Mouse (Mus musculus): ENCODE data around the gene Srxn1. TPM values are rescaled to one million over a fixed set of nuclear protein-coding genes. Genes with fewer than 3 reads are reported as not detected.

Gene Srxn1
- total RNA-seq, 4 experiments from 2014 or later: 65.7 to 77.7 (median 72.6) TPM

DNA sequence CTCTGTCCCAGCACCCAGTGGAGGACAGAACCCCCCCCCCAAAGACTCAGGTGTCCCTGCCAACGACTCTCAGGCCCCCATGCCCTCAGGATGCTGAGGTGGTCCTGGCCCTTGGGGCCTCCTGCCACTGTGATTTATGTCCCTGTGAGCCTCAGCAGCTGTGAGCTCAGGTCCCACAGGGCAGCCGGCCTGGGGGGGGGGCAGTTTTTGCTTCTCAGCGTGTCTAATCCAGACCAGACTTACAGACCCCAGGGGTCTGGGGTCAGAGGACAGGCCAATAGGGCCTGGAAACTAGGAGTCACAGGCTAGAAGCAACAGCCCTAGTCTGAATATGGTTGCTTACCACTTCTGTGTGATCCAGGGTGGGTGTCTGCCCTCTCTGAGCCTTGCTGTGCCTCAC lies 48.0 kb downstream of the Srxn1 start:
- no peak for DNase-seq (ENCODE audit: low spot score in 2 of 2)

GRCm38 (mm10) chr2:152155414-152156208 lies 50.3 kb downstream of the Srxn1 start:
- no peak for DNase-seq (ENCODE audit: low spot score in 2 of 2)

DNA sequence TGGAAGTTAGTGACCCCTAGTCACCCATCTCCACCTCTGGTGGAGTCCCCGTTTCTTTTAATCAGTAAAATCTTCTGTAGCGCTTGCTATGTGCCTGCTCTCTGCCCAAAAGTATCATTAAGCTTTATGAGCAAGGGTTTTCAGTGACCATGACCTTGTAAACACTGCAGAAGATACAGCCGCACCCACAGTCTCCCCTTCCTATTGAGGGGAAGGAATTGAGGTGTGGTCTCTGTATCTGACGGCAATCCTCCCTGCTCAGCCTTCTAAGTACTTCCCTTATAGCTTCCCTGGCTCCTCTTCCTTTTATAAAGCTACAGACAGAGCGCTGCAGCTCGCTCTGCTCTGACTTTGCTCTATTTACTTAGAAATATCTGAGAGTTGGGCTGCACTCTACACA lies 51.2 kb downstream of the Srxn1 start:
- no peak for DNase-seq (ENCODE audit: low spot score in 2 of 2)

- DNase-seq (ENCODE audit: low spot score in 2 of 2): no peak
Observed at GRCm38 (mm10) chr2:152159487-152159886, 54.2 kb downstream of the Srxn1 start.

Other genes starting within 250 kb of the Srxn1 start
- gene Angpt4, start 194.3 kb upstream of the Srxn1 start, total RNA-seq (2022): under 1 TPM in 1 of 4 experiments, not detected in 3; 0.14 TPM
- gene Fam110a, start 125.3 kb upstream of the Srxn1 start, total RNA-seq (2022): 1 to 10 TPM; 5.9 to 8.0 (median 7.2) TPM
- 1 to 10 TPM; 2.1 to 3.9 (median 2.1) TPM for gene Slc52a3, start 109.0 kb upstream of the Srxn1 start, total RNA-seq (2022)
- 10 to 100 TPM; 16.9 to 20.3 (median 18.4) TPM for gene Scrt2, start 24.0 kb upstream of the Srxn1 start, total RNA-seq (2022)
- gene Tcf15, start 38.0 kb downstream of the Srxn1 start, total RNA-seq (2022): 1 to 10 TPM; 2.0 to 3.9 (median 2.7) TPM
- 10 to 100 TPM; 88.7 to 96.2 (median 93.5) TPM for gene Csnk2a1, start 121.3 kb downstream of the Srxn1 start, total RNA-seq (2022)
- 10 to 100 TPM; 48.3 to 55.9 (median 50.5) TPM for gene Tbc1d20, start 188.3 kb downstream of the Srxn1 start, total RNA-seq (2022)
- gene Rbck1, start 227.1 kb downstream of the Srxn1 start, total RNA-seq (2022): 100 to 1,000 TPM; 108 to 121 (median 111) TPM
- gene Trib3, start 238.5 kb downstream of the Srxn1 start, total RNA-seq (2022): 1 to 10 TPM; 1.2 to 2.4 (median 1.4) TPM

Measured in layer of hippocampus, adult 8-10 months (tissue).